Mouse (Mus musculus): ENCODE measurements around the gene Eif4e2. TPM values are rescaled to one million over a fixed set of nuclear protein-coding genes. Genes with fewer than 3 reads are reported as not detected.

Gene Eif4e2
- polyA plus RNA-seq, 1 experiment: 159 TPM

GRCm38 (mm10) chr1:87197296-87197695 is 16.4 kb upstream of the Eif4e2 start:
- Histone ChIP-seq H3K79me3 (ENCODE audit: low read depth) (no peaks in the 10 kb centered on the region), H3ac (ENCODE audit: control insufficient read depth, insufficient read length, low read depth) (no peak overlapping the region), H3K4me3 (ENCODE audit: insufficient read depth, poor library complexity, severe bottlenecking) (no peak overlapping the region), H3K36me3 (ENCODE audit: control insufficient read depth, insufficient read depth) (no peaks in the 10 kb centered on the region), H3K27me3 (ENCODE audit: control insufficient read depth, insufficient read depth, insufficient read length) (no peaks in the 10 kb centered on the region), H3K79me2 (ENCODE audit: control insufficient read depth, insufficient read depth) (no peaks in the 10 kb centered on the region)
- no peak for TF ChIP-seq MYOD1 (IDR thresholded peaks at IDR 0.05; ENCODE audit: control insufficient read depth, insufficient read length, low read depth)
- no peak for TF ChIP-seq MYOG (IDR thresholded peaks at IDR 0.05; ENCODE audit: control insufficient read depth, extremely low read depth, insufficient read length)
- no peak for TF ChIP-seq FOSL1 (IDR thresholded peaks at IDR 0.05; ENCODE audit: insufficient read depth, low read length, poor library complexity, severe bottlenecking)
- no peak for TF ChIP-seq USF1 (IDR thresholded peaks at IDR 0.05; ENCODE audit: low read depth)
- TF ChIP-seq CEBPB (IDR thresholded peaks at IDR 0.05; ENCODE audit: low read depth): no peak
- TF ChIP-seq CTCF (IDR thresholded peaks at IDR 0.05; ENCODE audit: control insufficient read depth, insufficient read depth, insufficient read length): no peak
- no peak for TF ChIP-seq MAX (IDR thresholded peaks at IDR 0.05)

- H3K4me3 ChIP-seq (ENCODE audit: insufficient read depth, poor library complexity, severe bottlenecking): no peak overlapping the region
- H3K79me2 ChIP-seq (ENCODE audit: control insufficient read depth, insufficient read depth): no peaks in the 10 kb centered on the region
- H3K27me3 ChIP-seq (ENCODE audit: control insufficient read depth, insufficient read depth, insufficient read length): no peaks in the 10 kb centered on the region
- no peaks in the 10 kb centered on the region for H3K36me3 ChIP-seq (ENCODE audit: control insufficient read depth, insufficient read depth)
- H3K79me3 ChIP-seq (ENCODE audit: low read depth): no peaks in the 10 kb centered on the region
- TF ChIP-seq MYOG (IDR thresholded peaks at IDR 0.05; ENCODE audit: control insufficient read depth, extremely low read depth, insufficient read length) (no peak), CTCF (IDR thresholded peaks at IDR 0.05; ENCODE audit: control insufficient read depth, insufficient read depth, insufficient read length) (no peak), MAX (IDR thresholded peaks at IDR 0.05) (no peak), CEBPB (IDR thresholded peaks at IDR 0.05; ENCODE audit: low read depth) (no peak), FOSL1 (IDR thresholded peaks at IDR 0.05; ENCODE audit: insufficient read depth, low read length, poor library complexity, severe bottlenecking) (no peak), USF1 (IDR thresholded peaks at IDR 0.05; ENCODE audit: low read depth) (no peak), MYOD1 (IDR thresholded peaks at IDR 0.05; ENCODE audit: control insufficient read depth, insufficient read length, low read depth) (no peak)
- H3ac ChIP-seq (ENCODE audit: control insufficient read depth, insufficient read length, low read depth): no peak overlapping the region
These were observed 15.3 kb upstream of the Eif4e2 start for GRCm38 (mm10) chr1:87198119-87199065.

- Histone ChIP-seq H3K4me3 (ENCODE audit: insufficient read depth, poor library complexity, severe bottlenecking) (no peak overlapping the region), H3K27me3 (ENCODE audit: control insufficient read depth, insufficient read depth, insufficient read length) (no peaks in the 10 kb centered on the region), H3K79me2 (ENCODE audit: control insufficient read depth, insufficient read depth) (no peaks in the 10 kb centered on the region), H3K36me3 (ENCODE audit: control insufficient read depth, insufficient read depth) (no peaks in the 10 kb centered on the region), H3K79me3 (ENCODE audit: low read depth) (no peaks in the 10 kb centered on the region), H3ac (ENCODE audit: control insufficient read depth, insufficient read length, low read depth) (no peak overlapping the region)
- no peak for TF ChIP-seq MAX (IDR thresholded peaks at IDR 0.05)
- no peak for TF ChIP-seq FOSL1 (IDR thresholded peaks at IDR 0.05; ENCODE audit: insufficient read depth, low read length, poor library complexity, severe bottlenecking)
- no peak for TF ChIP-seq CTCF (IDR thresholded peaks at IDR 0.05; ENCODE audit: control insufficient read depth, insufficient read depth, insufficient read length)
- no peak for TF ChIP-seq CEBPB (IDR thresholded peaks at IDR 0.05; ENCODE audit: low read depth)
- no peak for TF ChIP-seq MYOG (IDR thresholded peaks at IDR 0.05; ENCODE audit: control insufficient read depth, extremely low read depth, insufficient read length)
- no peak for TF ChIP-seq USF1 (IDR thresholded peaks at IDR 0.05; ENCODE audit: low read depth)
- no peak for TF ChIP-seq MYOD1 (IDR thresholded peaks at IDR 0.05; ENCODE audit: control insufficient read depth, insufficient read length, low read depth)
These were observed 12.9 kb upstream of the Eif4e2 start for GRCm38 (mm10) chr1:87200811-87201210.

- no peak for TF ChIP-seq FOSL1 (IDR thresholded peaks at IDR 0.05; ENCODE audit: insufficient read depth, low read length, poor library complexity, severe bottlenecking)
- TF ChIP-seq MAX (IDR thresholded peaks at IDR 0.05): no peak
- no peak for TF ChIP-seq MYOD1 (IDR thresholded peaks at IDR 0.05; ENCODE audit: control insufficient read depth, insufficient read length, low read depth)
- TF ChIP-seq CEBPB (IDR thresholded peaks at IDR 0.05; ENCODE audit: low read depth): no peak
- TF ChIP-seq MYOG (IDR thresholded peaks at IDR 0.05; ENCODE audit: control insufficient read depth, extremely low read depth, insufficient read length): no peak
- TF ChIP-seq CTCF (IDR thresholded peaks at IDR 0.05; ENCODE audit: control insufficient read depth, insufficient read depth, insufficient read length): no peak
- TF ChIP-seq USF1 (IDR thresholded peaks at IDR 0.05; ENCODE audit: low read depth): no peak
- Histone ChIP-seq H3K36me3 (ENCODE audit: control insufficient read depth, insufficient read depth) (no peaks in the 10 kb centered on the region), H3K79me2 (ENCODE audit: control insufficient read depth, insufficient read depth) (no peaks in the 10 kb centered on the region), H3K4me3 (ENCODE audit: insufficient read depth, poor library complexity, severe bottlenecking) (no peak overlapping the region), H3K79me3 (ENCODE audit: low read depth) (no peaks in the 10 kb centered on the region), H3ac (ENCODE audit: control insufficient read depth, insufficient read length, low read depth) (no peak overlapping the region), H3K27me3 (ENCODE audit: control insufficient read depth, insufficient read depth, insufficient read length) (no peaks in the 10 kb centered on the region)
These were observed 11.9 kb upstream of the Eif4e2 start for GRCm38 (mm10) chr1:87201848-87202247.

GRCm38 (mm10) chr1:87203779-87204178 is 9.9 kb upstream of the Eif4e2 start:
- Histone ChIP-seq H3K79me2 (ENCODE audit: control insufficient read depth, insufficient read depth) (no peaks in the 10 kb centered on the region), H3K79me3 (ENCODE audit: low read depth) (no peaks in the 10 kb centered on the region), H3ac (ENCODE audit: control insufficient read depth, insufficient read length, low read depth) (no peak overlapping the region), H3K27me3 (ENCODE audit: control insufficient read depth, insufficient read depth, insufficient read length) (no peaks in the 10 kb centered on the region), H3K4me3 (ENCODE audit: insufficient read depth, poor library complexity, severe bottlenecking) (no peak overlapping the region), H3K36me3 (ENCODE audit: control insufficient read depth, insufficient read depth) (no peaks in the 10 kb centered on the region)
- TF ChIP-seq MYOG (IDR thresholded peaks at IDR 0.05; ENCODE audit: control insufficient read depth, extremely low read depth, insufficient read length): no peak
- TF ChIP-seq CEBPB (IDR thresholded peaks at IDR 0.05; ENCODE audit: low read depth): no peak
- TF ChIP-seq MYOD1 (IDR thresholded peaks at IDR 0.05; ENCODE audit: control insufficient read depth, insufficient read length, low read depth): no peak
- no peak for TF ChIP-seq USF1 (IDR thresholded peaks at IDR 0.05; ENCODE audit: low read depth)
- no peak for TF ChIP-seq MAX (IDR thresholded peaks at IDR 0.05)
- no peak for TF ChIP-seq CTCF (IDR thresholded peaks at IDR 0.05; ENCODE audit: control insufficient read depth, insufficient read depth, insufficient read length)
- no peak for TF ChIP-seq FOSL1 (IDR thresholded peaks at IDR 0.05; ENCODE audit: insufficient read depth, low read length, poor library complexity, severe bottlenecking)

All from C2C12 (cell line).